ENCODE assay signal across 12 mouse cellular contexts in genomic region chr19:36129213-36129612, GRCm38 (mm10). TPM values are rescaled to one million over a fixed set of nuclear protein-coding genes. Genes with fewer than 3 reads are reported as not detected.
A peak's percentile ranks its signal among the peaks of the same experiment; 100 is the strongest.
DNase-seq lines count a peak whose midpoint lies in the region; ATAC-seq and TF ChIP-seq lines count a peak whose summit lies in the region.
"Had no signal": no experiment of that assay in that cellular context is flagged by ENCODE, and none has a peak within 500 bp of the region (broad histone marks: within the 10 kb centered on the region; RNA-seq: fewer than 3 reads in every experiment).

No protein-coding gene starts in this region.

- intact Hi-C loops in heart, postnatal 25 days (cut with DNase I): no loop called here

- H3K27ac ChIP-seq in embryonic facial prominence, embryonic 14.5 days (replicated peaks; ENCODE audit: low read depth, low read length): no peak overlapping the region
- H3K27ac ChIP-seq: midbrain, embryonic 10.5 days had no signal

- DNase-seq in heart, adult 18-20 months: peak; percentile 31 to 39
- DNase-seq in heart, postnatal 25 days (ENCODE audit: low spot score): no peak
- DNase-seq in embryonic facial prominence, embryonic 14.5 days (ENCODE audit: low spot score): peak; percentile 32
- DNase-seq in kidney, postnatal 10 days: peak; percentile 18
- DNase-seq in c-Kit-positive CD71-positive TER-119-positive erythroid progenitor cells, embryonic 14.5 days (ENCODE audit: low spot score): no peak
- no peak for DNase-seq in embryo, embryonic 9.5 days (ENCODE audit: extremely low spot score)
- DNase-seq in thymus, postnatal 10 days (ENCODE audit: low spot score in 2 of 2): no peak
- DNase-seq: cerebellum, adult 2 months; right cerebral cortex, postnatal 4 days had no signal

- no peaks in the 10 kb centered on the region for H3K36me3 ChIP-seq in embryonic facial prominence, embryonic 14.5 days (ENCODE audit: control insufficient read depth, insufficient read depth, low read length)
- H3K36me3 ChIP-seq in myocyte (ENCODE audit: control insufficient read depth, insufficient read depth): no peaks in the 10 kb centered on the region
- H3K36me3 ChIP-seq: midbrain, embryonic 10.5 days had no signal

- ATAC-seq in embryonic facial prominence, embryonic 14.5 days (ENCODE audit: low read depth): no peak

- H3K9ac ChIP-seq in embryonic facial prominence, embryonic 14.5 days (ENCODE audit: low read depth, low read length): no peak overlapping the region

- no peaks in the 10 kb centered on the region for H3K4me1 ChIP-seq in embryonic facial prominence, embryonic 14.5 days (ENCODE audit: control insufficient read depth, insufficient read depth, low read length)
- H3K4me1 ChIP-seq: midbrain, embryonic 10.5 days had no signal

- H3K9me3 ChIP-seq in embryonic facial prominence, embryonic 14.5 days (ENCODE audit: control insufficient read depth, low read length): no peaks in the 10 kb centered on the region
- H3K9me3 ChIP-seq: midbrain, embryonic 10.5 days had no signal

- no peak for TF ChIP-seq POLR2A in myocyte (IDR thresholded peaks at IDR 0.05; ENCODE audit: insufficient read length, low read depth)

- H3K4me2 ChIP-seq in embryonic facial prominence, embryonic 14.5 days (ENCODE audit: low read depth, low read length): 0 out of 2 replicates have a peak overlapping the region, but pooled peaks have one; percentile 2
- peak overlapping the region; percentile 69 for H3K4me2 ChIP-seq in myocyte (ENCODE audit: low read depth)

- H3K27me3 ChIP-seq in embryonic facial prominence, embryonic 14.5 days (replicated peaks; ENCODE audit: control insufficient read depth, insufficient read depth, low read length): no peaks in the 10 kb centered on the region
- no peaks in the 10 kb centered on the region for H3K27me3 ChIP-seq in myocyte (ENCODE audit: control insufficient read depth, insufficient read depth, insufficient read length)
- H3K27me3 ChIP-seq: CH12.LX had no signal

- no peaks in the 10 kb centered on the region for H3K79me2 ChIP-seq in myocyte (ENCODE audit: control insufficient read depth, insufficient read depth)

- no peak overlapping the region for H3ac ChIP-seq in myocyte (ENCODE audit: control insufficient read depth, insufficient read length)

- WGBS in embryonic facial prominence, embryonic 14.5 days: 37% methylated on average over 9 of the region's 9 CpGs

- H3K4me3 ChIP-seq in embryonic facial prominence, embryonic 14.5 days (ENCODE audit: low read depth, low read length): no peak overlapping the region
- H3K4me3 ChIP-seq in myocyte: peak overlapping the region; percentile 12
- H3K4me3 ChIP-seq: midbrain, embryonic 10.5 days had no signal

TF ChIP-seq in myocyte, 11 proteins besides CTCF, POLR2A, EP300 and RAD21:
- TF ChIP-seq MYOD1 (IDR thresholded peaks at IDR 0.05; ENCODE audit: control insufficient read depth in 1 of 3, insufficient read length in 2 of 3, low read depth in 2 of 3) (peak in 2 of 3 experiments; percentile 57 to 65), MAX (IDR thresholded peaks at IDR 0.05; ENCODE audit: low read depth) (no peak), MYOG (IDR thresholded peaks at IDR 0.05; ENCODE audit: control insufficient read depth in 1 of 3, insufficient read depth in 1 of 3, insufficient read length in 2 of 3, low read depth in 2 of 3) (peak in 1 of 3 experiments; percentile 78), CEBPB (IDR thresholded peaks at IDR 0.05; ENCODE audit: insufficient read depth, poor library complexity, severe bottlenecking) (peak; percentile 68; the same call in 1 of the 2 replicates), E2F4 (IDR thresholded peaks at IDR 0.05; ENCODE audit: insufficient read depth) (no peak), SRF (IDR thresholded peaks at IDR 0.05; ENCODE audit: control insufficient read depth, insufficient read length, low read depth) (no peak), USF1 (IDR thresholded peaks at IDR 0.05; ENCODE audit: low read depth) (no peak), POLR2AphosphoS2 (IDR thresholded peaks at IDR 0.05; ENCODE audit: insufficient read length, low read depth) (no peak), TCF12 (IDR thresholded peaks at IDR 0.05; ENCODE audit: insufficient read depth, poor library complexity, severe bottlenecking) (peak; percentile 72), TCF3 (IDR thresholded peaks at IDR 0.05; ENCODE audit: insufficient read length, low read depth) (no peak)

RNA-seq across cellular contexts. Expression of gene Ankrd1, which starts 9.3 kb away (rescaled TPM):
- 100 to 1,000 TPM; 603 to 858 TPM for total RNA-seq in heart, adult 18-20 months (2021)
- total RNA-seq in heart, postnatal 25 days (2021): 100 to 1,000 TPM; 411 to 470 TPM
- polyA plus RNA-seq in embryonic facial prominence, embryonic 14.5 days (2014; fragmentation: Nextera tagmentation; extraction: Ambion mirVana): 6.5 and 8.4 TPM in 2 replicates
- 310 TPM for polyA plus RNA-seq in myocyte (2012; fragmentation: generic; extraction: Trizol)
- total RNA-seq: CH12.LX had no signal
- polyA plus RNA-seq: midbrain, embryonic 10.5 days had no signal

RNA-seq across cellular contexts. Expression of gene Rpp30, which starts 45.7 kb away (rescaled TPM):
- total RNA-seq in heart, adult 18-20 months (2021): 10 to 100 TPM; 16.2 to 17.3 TPM
- total RNA-seq in heart, postnatal 25 days (2021): 10 to 100 TPM; 14.3 to 15.7 TPM
- polyA plus RNA-seq in embryonic facial prominence, embryonic 14.5 days (2014; fragmentation: Nextera tagmentation; extraction: Ambion mirVana): 54.4 and 70.1 TPM in 2 replicates
- polyA plus RNA-seq in myocyte (2012; fragmentation: generic; extraction: Trizol): 17.5 TPM

Comparison
In these comparisons a context has a peak if more than half of its experiments do, and no peak if none do; other contexts are left out.
1. DNase-seq: peak in heart, adult 18-20 months (2 of 2), embryonic facial prominence, embryonic 14.5 days (single experiment) and kidney, postnatal 10 days (single experiment); none in heart, postnatal 25 days (single experiment), c-Kit-positive CD71-positive TER-119-positive erythroid progenitor cells, embryonic 14.5 days (single experiment), embryo, embryonic 9.5 days (single experiment) and thymus, postnatal 10 days (0 of 2).